Mouse (Mus musculus): ENCODE results near the gene Polrmt. TPM values are rescaled to one million over a fixed set of nuclear protein-coding genes. Genes with fewer than 3 reads are reported as not detected.
"Not testable (repeated sequence)": the region's sequence is repeated elsewhere in the genome, so short reads cannot be mapped to it uniquely, and the experiment has no call there.

Polrmt gene
- polyA plus RNA-seq, 1 experiment from 2014 or later = 32.2 TPM

DNA sequence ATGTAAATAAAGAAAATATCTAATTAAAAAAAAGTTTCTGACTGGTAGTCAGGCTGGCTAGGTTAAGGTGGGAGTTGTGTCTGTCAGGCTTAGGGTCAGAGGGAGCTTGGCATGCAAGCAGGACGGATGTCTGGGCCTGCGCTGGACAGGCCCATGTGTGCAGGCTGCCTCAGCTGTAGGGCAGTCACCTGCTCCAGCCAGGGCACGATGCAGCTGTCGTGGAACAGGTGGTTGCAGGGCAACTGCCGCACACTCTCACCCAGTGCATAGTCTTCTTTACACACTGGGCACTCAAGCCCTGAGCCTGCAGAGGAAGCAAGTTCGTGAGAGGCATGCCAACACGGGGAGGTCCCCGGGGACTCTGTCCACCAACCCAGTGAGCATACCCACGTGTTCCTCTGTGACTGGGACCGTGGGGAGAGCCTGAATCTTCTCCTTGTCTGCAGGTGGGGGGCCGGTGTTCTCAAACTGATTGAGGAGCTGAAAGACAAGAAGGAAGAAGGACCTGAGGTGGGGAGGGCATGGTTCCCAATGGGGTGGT is 14.3 kb upstream of the Polrmt start:
- Histone ChIP-seq H3K9me3 (ENCODE audit: control insufficient read depth, low read length) (no peaks in the 10 kb centered on the region), H3K27me3 (ENCODE audit: control insufficient read depth, insufficient read depth, low read length) (no peaks in the 10 kb centered on the region), H3K4me1 (ENCODE audit: control insufficient read depth, insufficient read depth, low read length) (peaks cover 7% of the 10 kb centered on the region), H3K4me3 (ENCODE audit: low read depth, low read length) (no peak overlapping the region), H3K27ac (replicated peaks; ENCODE audit: low read depth, low read length) (no peak overlapping the region), H3K36me3 (ENCODE audit: control insufficient read depth, insufficient read depth, low read length) (peaks cover 43% of the 10 kb centered on the region), H3K4me2 (ENCODE audit: low read depth, severe bottlenecking) (no peak overlapping the region), H3K9ac (ENCODE audit: low read length) (no peak overlapping the region)
- WGBS = 94% methylated on average over 11 of the region's 11 CpGs
- ATAC-seq (ENCODE audit: insufficient number of reproducible peaks, low FRiP score, low TSS enrichment, low read depth) (no peak), DNase-seq (ENCODE audit: low spot score) (no peak)

DNA sequence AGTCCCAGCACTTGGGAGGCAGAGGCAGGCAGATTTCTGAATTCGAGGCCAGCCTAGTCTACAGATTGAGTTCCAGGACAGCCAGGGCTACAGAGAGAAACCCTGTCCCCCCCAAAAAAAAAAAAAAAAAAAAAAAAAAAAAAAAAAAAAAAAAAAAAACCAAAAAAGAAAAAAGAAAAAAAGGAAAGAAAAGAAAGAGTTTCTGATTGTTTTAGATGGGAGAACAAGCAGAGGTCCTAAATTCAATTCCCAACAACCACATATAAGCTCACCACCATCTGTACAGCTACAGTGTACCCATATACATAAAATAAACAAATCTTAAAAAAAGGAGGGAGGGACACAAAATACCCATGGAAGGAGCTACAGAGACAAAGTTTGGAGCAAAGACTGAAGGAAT is 13.3 kb upstream of the Polrmt start:
- H3K27ac ChIP-seq (replicated peaks; ENCODE audit: low read depth, low read length); H3K9ac ChIP-seq (ENCODE audit: low read length); DNase-seq (ENCODE audit: low spot score); H3K4me2 ChIP-seq (ENCODE audit: low read depth, severe bottlenecking); H3K9me3 ChIP-seq (ENCODE audit: control insufficient read depth, low read length); H3K4me1 ChIP-seq (ENCODE audit: control insufficient read depth, insufficient read depth, low read length); H3K27me3 ChIP-seq (ENCODE audit: control insufficient read depth, insufficient read depth, low read length); ATAC-seq (ENCODE audit: insufficient number of reproducible peaks, low FRiP score, low TSS enrichment, low read depth); H3K4me3 ChIP-seq (ENCODE audit: low read depth, low read length): not testable (repeated sequence)
- H3K36me3 ChIP-seq (ENCODE audit: control insufficient read depth, insufficient read depth, low read length) = peaks cover 43% of the 10 kb centered on the region
- 90% methylated on average over 1 of the region's 1 CpGs for WGBS

DNA sequence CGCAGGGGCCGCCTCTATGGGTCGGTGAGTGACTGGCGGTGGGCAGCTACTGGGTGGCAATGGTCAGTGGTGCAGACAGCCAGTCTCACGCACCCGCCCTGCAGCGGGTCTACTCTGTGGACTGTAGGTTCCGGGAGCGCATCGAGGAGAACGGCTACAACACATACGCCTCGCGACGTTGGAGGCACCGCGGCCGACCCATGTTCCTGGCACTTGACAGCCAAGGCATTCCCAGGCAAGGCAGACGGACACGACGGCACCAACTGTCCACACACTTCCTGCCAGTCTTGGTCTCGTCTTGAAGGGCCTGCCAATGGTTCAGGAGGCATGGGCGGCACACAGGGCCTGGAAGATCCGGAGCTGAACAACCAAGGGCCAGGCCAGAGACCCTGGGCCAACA is 10.3 kb upstream of the Polrmt start:
- no peaks in the 10 kb centered on the region for H3K27me3 ChIP-seq (ENCODE audit: control insufficient read depth, insufficient read depth, low read length)
- ATAC-seq (ENCODE audit: insufficient number of reproducible peaks, low FRiP score, low TSS enrichment, low read depth) = no peak
- no peak for DNase-seq (ENCODE audit: low spot score)
- no peaks in the 10 kb centered on the region for H3K9me3 ChIP-seq (ENCODE audit: control insufficient read depth, low read length)
- peaks cover 8% of the 10 kb centered on the region; the same call in 1 of the 2 replicates for H3K4me1 ChIP-seq (ENCODE audit: control insufficient read depth, insufficient read depth, low read length)
- H3K9ac ChIP-seq (ENCODE audit: low read length) = no peak overlapping the region
- H3K27ac ChIP-seq (replicated peaks; ENCODE audit: low read depth, low read length) = no peak overlapping the region
- H3K36me3 ChIP-seq (ENCODE audit: control insufficient read depth, insufficient read depth, low read length) = peaks cover 31% of the 10 kb centered on the region
- no peak overlapping the region for H3K4me2 ChIP-seq (ENCODE audit: low read depth, severe bottlenecking)
- WGBS = 93% methylated on average over 24 of the region's 24 CpGs
- no peak overlapping the region for H3K4me3 ChIP-seq (ENCODE audit: low read depth, low read length)

DNA sequence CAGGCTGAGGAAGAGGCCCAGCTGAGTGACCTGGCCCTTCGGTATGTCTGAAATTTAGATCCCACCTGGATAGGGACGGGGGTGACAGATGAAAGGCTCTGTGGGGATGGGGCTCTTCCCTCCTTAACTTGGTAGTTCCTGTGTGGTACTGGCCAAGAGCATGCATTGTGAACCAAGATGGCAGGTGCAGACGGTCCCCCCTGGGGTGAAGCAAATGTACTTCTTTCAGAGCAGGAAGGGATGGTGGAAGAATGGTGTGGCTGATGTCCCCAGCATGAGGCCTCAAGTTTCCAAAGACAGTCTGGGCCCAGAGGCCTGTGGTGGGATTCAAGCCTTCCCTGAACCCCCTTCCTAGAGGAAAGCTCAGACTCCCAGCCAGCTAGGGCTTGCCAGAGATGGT is 9.5 kb upstream of the Polrmt start:
- ATAC-seq (ENCODE audit: insufficient number of reproducible peaks, low FRiP score, low TSS enrichment, low read depth) = no peak
- WGBS = 76% methylated on average over 3 of the region's 3 CpGs

DNA sequence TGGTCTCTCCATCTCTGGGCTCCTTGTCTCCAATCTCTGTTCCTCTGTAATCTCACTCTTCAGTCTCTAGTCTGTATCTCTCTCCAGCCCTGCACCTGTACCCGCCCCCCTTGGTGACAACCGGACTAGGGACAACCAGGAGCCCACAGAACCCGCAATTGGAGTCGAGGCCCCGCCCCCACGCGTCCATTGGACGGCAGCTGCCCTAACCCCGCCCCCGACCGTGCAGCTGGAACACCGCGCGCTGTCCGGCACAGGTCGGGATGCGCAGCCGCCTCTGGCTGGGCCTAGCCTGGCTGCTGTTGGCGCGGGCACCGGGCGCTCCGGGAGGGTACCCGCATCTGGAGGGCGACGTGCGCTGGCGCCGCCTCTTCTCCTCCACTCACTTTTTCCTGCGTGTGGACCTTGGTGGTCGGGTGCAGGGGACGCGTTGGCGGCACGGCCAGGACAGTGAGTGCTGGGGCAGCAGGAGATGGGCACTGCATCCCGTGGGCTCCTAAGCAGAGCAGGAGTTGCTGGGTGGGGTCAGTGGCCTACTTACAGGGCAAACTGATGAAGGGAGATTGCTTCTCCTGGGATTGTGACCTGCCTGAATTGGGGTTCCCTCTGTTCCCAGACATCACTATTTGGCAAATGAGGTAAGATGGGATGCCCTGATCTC is 8.6 kb upstream of the Polrmt start, which contains the start of gene Fgf22:
Gene Fgf22, plus strand, starts transcription at position 221 of the 661 bp plus-strand sequence.
- H3K27ac ChIP-seq (replicated peaks; ENCODE audit: low read depth, low read length) = no peak within 1 kb of the TSS; the same call in 1 of the 2 replicates
- DNase-seq (ENCODE audit: low spot score) = peak; percentile 80
- under 1% methylated on average over 36 of the region's 36 CpGs for WGBS

More for the DNA sequence above, 9.5 kb upstream of the Polrmt start:
- H3K4me3 ChIP-seq (ENCODE audit: low read depth, low read length) = no peak overlapping the region
- no peaks in the 10 kb centered on the region for H3K9me3 ChIP-seq (ENCODE audit: control insufficient read depth, low read length)
- no peak overlapping the region for H3K4me2 ChIP-seq (ENCODE audit: low read depth, severe bottlenecking)
- H3K27ac ChIP-seq (replicated peaks; ENCODE audit: low read depth, low read length) = no peak overlapping the region
- peaks cover 8% of the 10 kb centered on the region; the same call in 1 of the 2 replicates for H3K4me1 ChIP-seq (ENCODE audit: control insufficient read depth, insufficient read depth, low read length)
- no peaks in the 10 kb centered on the region for H3K27me3 ChIP-seq (ENCODE audit: control insufficient read depth, insufficient read depth, low read length)
- H3K36me3 ChIP-seq (ENCODE audit: control insufficient read depth, insufficient read depth, low read length) = peaks cover 23% of the 10 kb centered on the region
- no peak overlapping the region for H3K9ac ChIP-seq (ENCODE audit: low read length)
- DNase-seq (ENCODE audit: low spot score) = no peak

DNA sequence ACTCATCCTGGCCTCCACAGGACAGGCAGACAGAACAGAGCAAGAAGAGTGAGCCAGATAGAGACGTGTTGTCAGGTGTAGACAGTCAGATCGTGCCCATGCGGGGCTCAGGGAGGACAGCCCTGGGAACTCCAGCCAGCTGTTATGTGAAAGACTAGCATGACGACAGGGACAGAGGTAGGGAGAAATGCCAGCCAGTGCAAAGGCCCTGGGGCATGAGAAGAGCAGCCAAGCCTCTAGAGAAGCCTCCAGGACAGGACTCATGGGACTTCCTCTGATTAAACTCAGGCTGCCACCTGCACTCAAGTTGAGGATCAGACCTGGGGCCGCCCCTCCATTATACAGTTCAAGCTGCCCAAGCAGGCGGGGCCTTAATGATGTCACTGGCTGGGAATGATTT is 2.1 kb upstream of the Polrmt start:
- WGBS = 81% methylated on average over 6 of the region's 6 CpGs
- H3K4me2 ChIP-seq (ENCODE audit: low read depth, severe bottlenecking) = no peak overlapping the region
- no peak for DNase-seq (ENCODE audit: low spot score)
- H3K4me3 ChIP-seq (ENCODE audit: low read depth, low read length) = no peak overlapping the region
- no peaks in the 10 kb centered on the region for H3K9me3 ChIP-seq (ENCODE audit: control insufficient read depth, low read length)
- no peak overlapping the region for H3K9ac ChIP-seq (ENCODE audit: low read length)
- no peak for ATAC-seq (ENCODE audit: insufficient number of reproducible peaks, low FRiP score, low TSS enrichment, low read depth)
- H3K4me1 ChIP-seq (ENCODE audit: control insufficient read depth, insufficient read depth, low read length) = peaks cover 3% of the 10 kb centered on the region; the same call in 1 of the 2 replicates
- no peak overlapping the region for H3K27ac ChIP-seq (replicated peaks; ENCODE audit: low read depth, low read length)
- no peaks in the 10 kb centered on the region for H3K27me3 ChIP-seq (ENCODE audit: control insufficient read depth, insufficient read depth, low read length)
- H3K36me3 ChIP-seq (ENCODE audit: control insufficient read depth, insufficient read depth, low read length) = no peaks in the 10 kb centered on the region; the same call in 1 of the 2 replicates

More for the DNA sequence above, 8.6 kb upstream of the Polrmt start, which contains the start of gene Fgf22:
- Histone ChIP-seq H3K4me2 (ENCODE audit: low read depth, severe bottlenecking) (peak within 1 kb of the TSS; percentile 62), H3K9ac (ENCODE audit: low read length) (peak within 1 kb of the TSS; percentile 23; the same call in 1 of the 2 replicates), H3K36me3 (ENCODE audit: control insufficient read depth, insufficient read depth, low read length) (peaks cover 19% of the 10 kb centered on the region), H3K9me3 (ENCODE audit: control insufficient read depth, low read length) (no peaks in the 10 kb centered on the region), H3K27me3 (ENCODE audit: control insufficient read depth, insufficient read depth, low read length) (no peaks in the 10 kb centered on the region), H3K4me1 (ENCODE audit: control insufficient read depth, insufficient read depth, low read length) (peaks cover 8% of the 10 kb centered on the region; the same call in 1 of the 2 replicates), H3K4me3 (ENCODE audit: low read depth, low read length) (peak within 1 kb of the TSS; percentile 21)
- ATAC-seq (ENCODE audit: insufficient number of reproducible peaks, low FRiP score, low TSS enrichment, low read depth) = peak; percentile 69; the same call in 1 of the 2 replicates

DNA sequence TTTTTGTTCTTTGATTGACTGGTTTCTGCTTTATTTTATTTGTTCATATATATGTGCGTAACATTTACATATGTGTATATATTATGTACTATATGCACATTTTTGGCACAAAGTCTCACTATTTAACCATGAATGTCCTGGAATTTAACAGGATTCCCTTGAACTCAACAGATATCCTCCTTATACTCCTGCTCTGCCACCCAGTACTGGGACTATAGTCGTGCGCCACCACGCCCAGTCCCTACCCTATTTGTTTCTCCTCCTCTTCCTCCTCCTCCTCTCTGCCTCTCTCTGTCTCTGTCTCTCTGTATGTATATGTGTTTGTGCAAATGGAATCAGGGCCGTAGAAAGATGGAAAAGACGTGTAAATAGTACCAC is 382 bp upstream of the Polrmt start:
- H3K9ac ChIP-seq (ENCODE audit: low read length) = no peak overlapping the region
- peak overlapping the region; percentile 34; the same call in 1 of the 2 replicates for H3K4me2 ChIP-seq (ENCODE audit: low read depth, severe bottlenecking)
- H3K27me3 ChIP-seq (ENCODE audit: control insufficient read depth, insufficient read depth, low read length) = no peaks in the 10 kb centered on the region
- no peak overlapping the region for H3K27ac ChIP-seq (replicated peaks; ENCODE audit: low read depth, low read length)
- H3K4me3 ChIP-seq (ENCODE audit: low read depth, low read length) = no peak overlapping the region
- peaks cover 5% of the 10 kb centered on the region for H3K36me3 ChIP-seq (ENCODE audit: control insufficient read depth, insufficient read depth, low read length)
- DNase-seq (ENCODE audit: low spot score) = no peak
- H3K4me1 ChIP-seq (ENCODE audit: control insufficient read depth, insufficient read depth, low read length) = peaks cover 3% of the 10 kb centered on the region; the same call in 1 of the 2 replicates
- 25% methylated on average over 6 of the region's 6 CpGs for WGBS
- H3K9me3 ChIP-seq (ENCODE audit: control insufficient read depth, low read length) = no peaks in the 10 kb centered on the region
- peak; percentile 49 for ATAC-seq (ENCODE audit: insufficient number of reproducible peaks, low FRiP score, low TSS enrichment, low read depth)

DNA sequence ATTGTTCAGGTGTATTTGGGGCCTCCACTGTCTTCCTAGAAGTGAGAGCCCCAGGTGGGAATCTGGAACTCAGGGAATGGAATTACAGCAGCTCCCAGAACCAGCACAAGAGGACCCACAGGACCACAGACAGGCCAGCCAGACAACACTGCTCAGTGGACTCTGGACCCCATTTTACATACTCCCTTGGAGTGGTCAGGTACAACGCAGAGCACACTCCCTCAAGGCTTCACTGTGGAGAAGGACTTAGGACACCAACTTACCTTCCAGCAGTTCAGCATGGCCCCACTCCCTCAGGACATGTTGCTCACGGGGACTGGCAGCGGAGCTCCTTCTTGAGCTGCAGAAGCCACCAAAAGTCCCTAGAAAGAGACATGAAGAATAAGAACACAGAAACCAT is 970 bp downstream of the Polrmt start:
- no peak overlapping the region for H3K27ac ChIP-seq (replicated peaks; ENCODE audit: low read depth, low read length)

More for the DNA sequence above, 970 bp downstream of the Polrmt start:
- Histone ChIP-seq H3K4me3 (ENCODE audit: low read depth, low read length) (no peak overlapping the region), H3K4me1 (ENCODE audit: control insufficient read depth, insufficient read depth, low read length) (peaks cover 3% of the 10 kb centered on the region; the same call in 1 of the 2 replicates), H3K36me3 (ENCODE audit: control insufficient read depth, insufficient read depth, low read length) (peaks cover 13% of the 10 kb centered on the region), H3K9me3 (ENCODE audit: control insufficient read depth, low read length) (peaks cover 4% of the 10 kb centered on the region; the same call in 1 of the 2 replicates), H3K27me3 (ENCODE audit: control insufficient read depth, insufficient read depth, low read length) (no peaks in the 10 kb centered on the region), H3K4me2 (ENCODE audit: low read depth, severe bottlenecking) (peak overlapping the region; percentile 57), H3K9ac (ENCODE audit: low read length) (no peak overlapping the region)
- ATAC-seq (ENCODE audit: insufficient number of reproducible peaks, low FRiP score, low TSS enrichment, low read depth) (no peak), DNase-seq (ENCODE audit: low spot score) (no peak)
- WGBS = 87% methylated on average over 3 of the region's 3 CpGs
